Mouse (Mus musculus) Patski (cell line): ENCODE measurements around the gene Pramef25. TPM values are rescaled to one million over a fixed set of nuclear protein-coding genes. Genes with fewer than 3 reads are reported as not detected.
"Not testable (repeated sequence)": the region's sequence is repeated elsewhere in the genome, so short reads cannot be mapped to it uniquely, and the experiment has no call there.

Source experiments
- ATAC-seq: fragments of 100-300 bp; one replicate; pipeline ENCODE4 v1.8.0; 2021
- CTCF ChIA-PET: fragments of 350-600 bp; sonication (Branson Sonifier 250); formaldehyde crosslinking; loops from one replicate; lab custom pipeline; 2022; ENCODE audit warnings: inconsistent platforms; lab: Charles Lee
- POLR2A ChIA-PET: fragments of 350-600 bp; sonication (Branson Sonifier 250); formaldehyde crosslinking; loops from one replicate; lab custom pipeline; 2022; ENCODE audit warnings: antibody characterized with exemption, inconsistent platforms; lab: Charles Lee
- DNase-seq: peaks from one replicate; pipeline ENCODE4 v3.0.0-alpha.2; 2011; ENCODE audit warnings: low read depth, low spot score
- H3K27me3 ChIP-seq: fragments of 371-371 bp; one replicate; pipeline ENCODE4 v1.5.1; 2021
- in situ Hi-C: fragments of 300-500 bp; cut with MboI; formaldehyde crosslinking; loops from 3 replicates; pipeline ENCODE4 v1.11.1; 2018; ENCODE audit warnings: low pct_unique_long_range_greater_than_20kb, mixed read lengths
- polyA plus RNA-seq: library from polyadenylated mRNA; unstranded; gene quantifications from one replicate; pipeline ENCODE4 v1.2.3, GENCODE M21; 2021

The Pramef25 gene
- 0.04 TPM for polyA plus RNA-seq

GRCm38 (mm10) chr4:143950916-143951315 is at the start of gene Pramef25:
TSS of gene Pramef25 (minus strand) at chr4:143951016.
- in situ Hi-C loops, CTCF ChIA-PET, H3K27me3 ChIP-seq, ATAC-seq, DNase-seq, POLR2A ChIA-PET: not testable (repeated sequence)

DNA sequence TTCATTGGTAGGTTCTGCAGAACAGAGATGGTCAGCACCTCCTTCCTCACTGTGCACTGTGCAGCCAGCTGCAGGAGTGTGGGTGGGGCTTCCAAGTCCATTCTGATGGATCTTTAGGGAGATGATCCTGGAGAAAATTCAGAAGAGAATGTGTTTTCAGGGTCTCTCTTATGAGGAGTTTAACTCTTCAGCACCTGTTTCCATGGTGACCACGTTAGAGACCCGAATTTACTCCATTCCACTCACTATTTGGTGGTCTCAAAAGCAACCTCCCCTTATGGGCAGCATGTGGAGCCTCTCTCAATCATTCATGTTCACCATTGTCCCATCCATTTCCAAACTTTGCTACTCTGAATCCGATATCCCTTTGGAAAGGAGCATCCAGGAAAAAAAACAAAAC is 43.5 kb upstream of the Pramef25 start, which contains the start of gene Pramef17:
Pramef17 (minus strand) TSS at position 101 of the 400 bp plus-strand sequence.
- in situ Hi-C loops, CTCF ChIA-PET, H3K27me3 ChIP-seq, ATAC-seq, DNase-seq, POLR2A ChIA-PET: not testable (repeated sequence)

DNA sequence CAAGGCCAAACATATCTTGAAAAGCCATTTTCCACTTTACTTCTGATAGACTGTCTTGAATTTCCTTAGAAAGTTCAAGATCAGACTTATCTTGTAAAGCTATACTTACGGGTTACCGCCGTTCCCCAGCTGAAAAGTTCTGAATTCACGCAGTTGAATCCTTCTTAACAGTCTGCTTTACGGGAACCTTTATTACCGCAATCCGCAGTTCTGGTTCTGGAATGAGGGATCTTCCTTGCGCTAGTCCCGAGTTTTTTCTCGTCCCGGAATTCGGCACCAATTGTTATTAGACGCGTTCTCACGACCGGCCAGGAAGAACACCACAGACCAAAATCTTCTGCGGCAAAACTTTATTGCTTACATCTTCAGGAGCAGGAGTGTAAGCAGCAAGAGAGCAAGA is 37.3 kb upstream of the Pramef25 start:
- in situ Hi-C loops, POLR2A ChIA-PET, H3K27me3 ChIP-seq, ATAC-seq, CTCF ChIA-PET, DNase-seq: not testable (repeated sequence)

DNA sequence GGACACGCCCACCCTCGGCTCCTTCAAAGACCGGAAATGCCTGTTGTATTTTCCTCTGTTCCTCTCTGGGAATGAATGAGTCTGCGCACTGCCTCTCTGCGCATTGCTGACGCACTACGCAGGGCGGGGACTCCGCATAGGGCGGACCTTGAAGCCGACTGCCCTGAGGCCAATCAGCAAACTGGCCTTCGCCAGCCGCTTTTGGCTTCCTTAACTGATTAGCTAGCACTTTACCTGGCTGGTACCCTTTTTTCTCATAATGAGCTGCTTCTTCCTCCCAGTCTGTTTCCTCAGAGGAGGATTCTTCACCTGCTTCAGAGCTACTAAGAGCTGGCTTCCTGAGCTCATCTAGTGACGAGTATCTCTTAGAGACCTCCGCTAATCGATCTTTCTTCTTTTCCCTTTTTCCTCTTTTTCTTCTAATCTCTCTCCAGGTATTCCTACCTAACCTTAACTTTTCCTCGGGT is 36.7 kb upstream of the Pramef25 start:
- CTCF ChIA-PET, POLR2A ChIA-PET, DNase-seq, H3K27me3 ChIP-seq, in situ Hi-C loops, ATAC-seq: not testable (repeated sequence)

DNA sequence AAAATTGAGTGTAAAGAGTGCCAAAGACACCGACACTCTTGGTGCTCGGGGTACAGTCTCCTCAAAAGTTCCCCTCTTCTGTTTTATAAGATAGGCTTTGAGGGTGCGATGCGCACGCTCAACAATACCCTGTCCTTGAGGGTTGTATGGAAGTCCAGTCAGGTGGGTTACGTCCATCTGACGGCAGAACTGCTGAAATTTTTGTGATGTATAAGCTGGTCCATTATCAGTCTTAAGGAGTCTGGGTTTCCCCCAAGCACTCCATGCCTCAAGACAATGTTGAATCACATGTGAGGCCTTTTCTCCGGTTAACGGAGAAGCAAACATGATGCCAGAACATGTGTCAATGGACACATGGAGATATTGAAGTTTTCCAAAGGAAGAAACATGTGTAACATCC is 34.9 kb upstream of the Pramef25 start:
- in situ Hi-C loops, CTCF ChIA-PET, DNase-seq, H3K27me3 ChIP-seq, ATAC-seq, POLR2A ChIA-PET: not testable (repeated sequence)

GRCm38 (mm10) chr4:143985165-143985564 is 34.3 kb upstream of the Pramef25 start:
- POLR2A ChIA-PET, ATAC-seq, CTCF ChIA-PET, H3K27me3 ChIP-seq, DNase-seq, in situ Hi-C loops: not testable (repeated sequence)

GRCm38 (mm10) chr4:143983446-143983845 is 32.6 kb upstream of the Pramef25 start:
- ATAC-seq, in situ Hi-C loops, CTCF ChIA-PET: not testable (repeated sequence)

GRCm38 (mm10) chr4:143966850-143967249 is 16.0 kb upstream of the Pramef25 start, which contains the start of gene Gm13101:
TSS of gene Gm13101 (minus strand) at chr4:143966950.
- ATAC-seq, in situ Hi-C loops, H3K27me3 ChIP-seq, CTCF ChIA-PET, POLR2A ChIA-PET, DNase-seq: not testable (repeated sequence)

More at GRCm38 (mm10) chr4:143983446-143983845, 32.6 kb upstream of the Pramef25 start:
- DNase-seq, H3K27me3 ChIP-seq, POLR2A ChIA-PET: not testable (repeated sequence)

DNA sequence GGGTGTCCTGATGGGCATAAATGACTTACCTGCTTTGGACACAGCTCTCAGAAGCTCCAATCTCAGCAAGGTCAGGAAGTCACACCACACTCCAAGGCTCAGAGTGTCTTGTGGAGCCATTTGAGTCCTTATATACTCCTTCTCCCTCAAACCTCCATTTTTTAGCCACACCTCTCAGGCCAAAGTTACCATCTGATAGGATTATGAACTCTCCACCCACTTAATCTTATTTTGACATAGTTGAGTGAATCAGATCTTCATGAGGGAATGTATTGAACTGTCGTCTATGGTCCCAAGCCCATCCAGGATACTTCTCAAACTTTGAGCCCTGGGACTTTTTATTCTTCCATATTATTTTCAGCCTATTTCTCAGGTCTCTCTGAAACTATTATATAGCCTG is 50.5 kb downstream of the Pramef25 start, which contains the start of gene Pramef6:
Pramef6 (minus strand) TSS at position 101 of the 400 bp plus-strand sequence.
- ATAC-seq, DNase-seq, H3K27me3 ChIP-seq, POLR2A ChIA-PET, CTCF ChIA-PET: not testable (repeated sequence)
- in situ Hi-C loops = loop anchor here (5.0 kb wide), 1 partner anchor 183 kb away; the partner anchor contains the start of gene Gm13078

Other genes starting within 250 kb of the Pramef25 start
- not detected for gene Gm13089, start 248.3 kb downstream of the Pramef25 start, polyA plus RNA-seq
- gene Gm13078, start 231.6 kb downstream of the Pramef25 start, polyA plus RNA-seq = not detected
- not detected for gene Gm13023, start 161.7 kb downstream of the Pramef25 start, polyA plus RNA-seq
- gene Gm13084, start 134.9 kb downstream of the Pramef25 start, polyA plus RNA-seq = not detected
- gene Gm13103, start 104.5 kb downstream of the Pramef25 start, polyA plus RNA-seq = not detected
- gene Pramef6, start 50.6 kb downstream of the Pramef25 start, polyA plus RNA-seq = not detected
- gene Gm13101, start 15.9 kb upstream of the Pramef25 start, polyA plus RNA-seq = not detected
- not detected for gene Pramef17, start 43.4 kb upstream of the Pramef25 start, polyA plus RNA-seq
- not detected for gene Pramel4, start 108.1 kb upstream of the Pramef25 start, polyA plus RNA-seq
- not detected for gene Gm13102, start 155.5 kb upstream of the Pramef25 start, polyA plus RNA-seq
- gene Oog3, start 211.6 kb upstream of the Pramef25 start, polyA plus RNA-seq = not detected
- gene Oog2, start 239.7 kb upstream of the Pramef25 start, polyA plus RNA-seq = not detected